Mouse (Mus musculus): Measurements from ENCODE around the gene Jade3. TPM values are rescaled to one million over a fixed set of nuclear protein-coding genes. Genes with fewer than 3 reads are reported as not detected.
"Not testable (repeated sequence)": the region's sequence is repeated elsewhere in the genome, so short reads cannot be mapped to it uniquely, and the experiment has no call there.

The Jade3 gene
- 4.9 and 5.9 TPM in 2 replicates for total RNA-seq (2014; rRNA removed)
- 2.3 and 2.6 TPM in 2 replicates for polyA plus RNA-seq (2015; fragmentation: Nextera tagmentation; extraction: Ambion mirVana)

DNA sequence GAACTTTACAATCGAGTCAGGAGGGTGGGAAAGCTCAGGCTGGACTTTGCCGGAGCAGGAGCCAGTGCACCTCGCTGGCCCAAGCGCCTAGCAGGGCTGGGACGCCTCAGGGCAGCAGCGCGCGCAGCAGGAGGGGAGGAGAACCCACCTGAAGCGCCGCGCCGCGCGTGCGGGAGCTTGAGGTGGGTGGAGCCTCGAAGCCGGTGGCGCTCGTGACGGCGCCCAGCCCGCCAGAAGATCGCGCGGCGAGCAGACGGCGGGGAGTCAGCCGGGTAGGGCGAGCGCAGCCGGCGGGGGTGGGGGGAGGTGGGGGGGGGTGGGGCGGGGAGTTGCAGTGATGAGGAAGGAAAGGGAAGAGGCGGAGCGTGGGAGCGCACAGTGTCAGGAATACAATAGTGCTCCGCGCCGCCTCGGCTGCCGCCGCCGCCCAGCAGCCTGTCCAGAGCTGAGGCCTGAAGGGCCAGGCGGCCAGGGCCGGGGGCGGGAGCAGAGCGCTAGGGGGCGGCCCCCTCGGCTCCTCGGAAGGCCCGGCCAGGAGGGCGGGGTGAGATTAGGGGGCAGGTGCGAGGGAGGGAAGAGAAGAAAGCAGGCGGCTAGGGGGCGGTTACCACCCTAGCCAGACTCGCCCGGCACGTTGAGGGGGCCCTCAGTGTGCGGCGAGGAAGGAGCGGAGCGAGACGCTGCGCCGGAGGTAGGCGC, at the start of gene Jade3:
TSS of gene Jade3 (plus strand) at position 549 of the 699 bp plus-strand sequence.
- peak; percentile 96 for ATAC-seq
- Histone ChIP-seq H3K9ac (replicated peaks; ENCODE audit: low read length) (peak within 1 kb of the TSS; percentile 60), H3K36me3 (ENCODE audit: insufficient read depth, low read length) (no peaks in the 10 kb centered on the region), H3K4me2 (ENCODE audit: low read depth, low read length) (peak within 1 kb of the TSS; percentile 56), H3K27ac (peak within 1 kb of the TSS; percentile 83), H3K9me3 (ENCODE audit: low read length) (no peaks in the 10 kb centered on the region), H3K4me3 (ENCODE audit: low read length) (peak within 1 kb of the TSS; percentile 63), H3K27me3 (ENCODE audit: insufficient read depth, low read length) (no peaks in the 10 kb centered on the region), H3K4me1 (ENCODE audit: insufficient read depth, low read length) (no peaks in the 10 kb centered on the region)
- 18% methylated on average over 34 of the region's 67 CpGs for WGBS
- DNase-seq (ENCODE audit: low spot score) = peak; percentile 75
- TF ChIP-seq CTCF (IDR thresholded peaks at IDR 0.05; ENCODE audit: low read depth) = peak; percentile 9; the same call in 1 of the 2 replicates

DNA sequence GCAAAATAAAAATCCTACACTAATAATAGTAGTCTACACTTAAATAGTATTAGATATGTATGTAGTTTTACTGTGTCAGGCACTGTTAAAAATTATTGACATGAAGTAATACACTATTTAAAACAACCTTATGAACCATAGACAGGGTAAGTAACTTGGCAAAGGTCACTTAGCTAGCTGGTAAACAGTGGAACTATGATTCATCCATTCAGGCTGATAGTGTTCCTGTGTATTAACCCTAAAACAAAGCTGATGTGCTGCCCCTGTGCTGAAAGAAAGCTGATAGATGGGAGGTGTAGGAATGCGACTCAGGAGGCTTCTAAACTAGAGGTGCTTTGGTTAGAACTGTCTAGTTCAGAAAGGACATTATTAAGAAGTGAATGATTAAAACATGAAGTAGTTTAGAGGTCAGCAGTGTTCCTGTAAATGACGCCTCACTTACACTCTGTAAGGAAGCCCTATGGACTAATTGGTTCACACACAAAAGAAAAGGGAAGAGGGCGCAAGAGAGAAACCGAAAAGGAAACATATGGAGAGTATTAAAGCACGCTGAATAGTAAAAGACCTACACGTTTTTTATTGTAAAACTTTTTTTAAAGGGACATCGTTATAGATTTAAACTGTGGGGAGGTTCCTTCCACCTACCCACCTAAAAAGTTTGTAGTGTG, 46.0 kb upstream of the Jade3 start:
- DNase-seq (ENCODE audit: low spot score) (no peak), ATAC-seq (no peak)
- Histone ChIP-seq H3K9me3 (ENCODE audit: low read length) (no peaks in the 10 kb centered on the region), H3K9ac (replicated peaks; ENCODE audit: low read length) (no peak overlapping the region), H3K36me3 (ENCODE audit: insufficient read depth, low read length) (no peaks in the 10 kb centered on the region), H3K4me3 (ENCODE audit: low read length) (no peak overlapping the region), H3K27ac (no peak overlapping the region), H3K4me1 (ENCODE audit: insufficient read depth, low read length) (no peaks in the 10 kb centered on the region), H3K27me3 (ENCODE audit: insufficient read depth, low read length) (no peaks in the 10 kb centered on the region), H3K4me2 (ENCODE audit: low read depth, low read length) (no peak overlapping the region)
- 71% methylated on average over 7 of the region's 7 CpGs for WGBS
- no peak for TF ChIP-seq CTCF (IDR thresholded peaks at IDR 0.05; ENCODE audit: low read depth)

DNA sequence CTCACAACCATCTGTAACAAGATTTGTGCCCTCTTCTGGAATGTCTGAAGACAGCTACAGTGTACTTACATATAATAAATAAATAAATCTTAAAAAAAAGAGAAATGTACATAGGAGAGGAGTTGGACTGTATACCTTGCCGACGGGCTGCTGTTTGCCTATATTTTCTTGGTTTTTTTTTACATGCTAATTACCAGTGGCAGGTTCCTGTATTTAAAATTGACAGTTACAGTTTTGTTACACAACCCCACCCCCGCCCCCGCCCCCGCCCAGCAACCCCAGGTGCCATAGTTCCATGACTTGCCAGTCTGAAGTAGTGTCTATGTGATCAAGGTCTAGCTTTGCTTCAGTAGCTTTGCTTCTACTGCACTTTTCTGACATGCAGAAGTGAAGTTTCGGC, 43.2 kb upstream of the Jade3 start:
- WGBS = 92% methylated on average over 6 of the region's 6 CpGs
- TF ChIP-seq CTCF (IDR thresholded peaks at IDR 0.05; ENCODE audit: low read depth) = no peak

DNA sequence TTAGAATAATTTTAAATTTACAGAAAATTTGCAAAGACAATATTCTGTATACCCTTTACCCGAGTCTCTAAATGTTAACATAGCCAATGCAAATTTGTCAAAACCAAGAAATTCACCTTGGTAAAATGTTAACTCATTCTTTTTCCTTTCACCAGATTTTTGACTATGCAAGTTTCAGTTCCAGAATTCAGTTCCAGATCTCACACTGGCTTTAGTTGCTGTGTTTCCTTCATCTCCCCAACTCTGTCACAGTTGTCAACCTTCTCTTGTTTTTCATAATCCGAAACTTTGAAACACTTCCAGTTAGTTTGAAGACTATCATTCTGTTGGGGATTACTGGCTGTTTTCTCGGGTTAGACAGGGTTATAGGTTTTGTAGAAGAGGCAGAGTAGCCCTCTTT, 38.5 kb upstream of the Jade3 start:
- 74% methylated on average over 3 of the region's 3 CpGs for WGBS
- no peak overlapping the region for H3K4me3 ChIP-seq (ENCODE audit: low read length)
- no peak for DNase-seq (ENCODE audit: low spot score)

More for the DNA sequence above, 43.2 kb upstream of the Jade3 start:
- no peak overlapping the region for H3K4me2 ChIP-seq (ENCODE audit: low read depth, low read length)
- H3K36me3 ChIP-seq (ENCODE audit: insufficient read depth, low read length) = no peaks in the 10 kb centered on the region
- H3K9ac ChIP-seq (replicated peaks; ENCODE audit: low read length) = no peak overlapping the region
- H3K27me3 ChIP-seq (ENCODE audit: insufficient read depth, low read length) = no peaks in the 10 kb centered on the region
- no peaks in the 10 kb centered on the region for H3K4me1 ChIP-seq (ENCODE audit: insufficient read depth, low read length)
- no peak for DNase-seq (ENCODE audit: low spot score)
- no peak overlapping the region for H3K4me3 ChIP-seq (ENCODE audit: low read length)
- ATAC-seq = no peak
- H3K9me3 ChIP-seq (ENCODE audit: low read length) = no peaks in the 10 kb centered on the region
- H3K27ac ChIP-seq = no peak overlapping the region

GRCm38 (mm10) chrX:20391964-20392363, 33.5 kb upstream of the Jade3 start:
- not testable (repeated sequence) for DNase-seq (ENCODE audit: low spot score); H3K4me1 ChIP-seq (ENCODE audit: insufficient read depth, low read length); H3K27me3 ChIP-seq (ENCODE audit: insufficient read depth, low read length); ATAC-seq; H3K4me2 ChIP-seq (ENCODE audit: low read depth, low read length); H3K9ac ChIP-seq (replicated peaks; ENCODE audit: low read length); H3K36me3 ChIP-seq (ENCODE audit: insufficient read depth, low read length); H3K27ac ChIP-seq; H3K9me3 ChIP-seq (ENCODE audit: low read length); H3K4me3 ChIP-seq (ENCODE audit: low read length)
- 92% methylated on average over 9 of the region's 9 CpGs for WGBS

More for the DNA sequence above, 38.5 kb upstream of the Jade3 start:
- Histone ChIP-seq H3K27me3 (ENCODE audit: insufficient read depth, low read length) (no peaks in the 10 kb centered on the region), H3K9ac (replicated peaks; ENCODE audit: low read length) (no peak overlapping the region), H3K36me3 (ENCODE audit: insufficient read depth, low read length) (no peaks in the 10 kb centered on the region), H3K9me3 (ENCODE audit: low read length) (no peaks in the 10 kb centered on the region), H3K4me1 (ENCODE audit: insufficient read depth, low read length) (no peaks in the 10 kb centered on the region), H3K4me2 (ENCODE audit: low read depth, low read length) (no peak overlapping the region), H3K27ac (no peak overlapping the region)
- TF ChIP-seq CTCF (IDR thresholded peaks at IDR 0.05; ENCODE audit: low read depth) = no peak
- no peak for ATAC-seq

GRCm38 (mm10) chrX:20392942-20393341, 32.5 kb upstream of the Jade3 start:
- Histone ChIP-seq H3K27ac (no peak overlapping the region), H3K9me3 (ENCODE audit: low read length) (no peaks in the 10 kb centered on the region), H3K9ac (replicated peaks; ENCODE audit: low read length) (no peak overlapping the region), H3K4me1 (ENCODE audit: insufficient read depth, low read length) (no peaks in the 10 kb centered on the region), H3K27me3 (ENCODE audit: insufficient read depth, low read length) (no peaks in the 10 kb centered on the region), H3K4me2 (ENCODE audit: low read depth, low read length) (no peak overlapping the region), H3K36me3 (ENCODE audit: insufficient read depth, low read length) (no peaks in the 10 kb centered on the region), H3K4me3 (ENCODE audit: low read length) (no peak overlapping the region)
- 67% methylated on average over 3 of the region's 3 CpGs for WGBS
- no peak for TF ChIP-seq CTCF (IDR thresholded peaks at IDR 0.05; ENCODE audit: low read depth)
- ATAC-seq (no peak), DNase-seq (ENCODE audit: low spot score) (no peak)

DNA sequence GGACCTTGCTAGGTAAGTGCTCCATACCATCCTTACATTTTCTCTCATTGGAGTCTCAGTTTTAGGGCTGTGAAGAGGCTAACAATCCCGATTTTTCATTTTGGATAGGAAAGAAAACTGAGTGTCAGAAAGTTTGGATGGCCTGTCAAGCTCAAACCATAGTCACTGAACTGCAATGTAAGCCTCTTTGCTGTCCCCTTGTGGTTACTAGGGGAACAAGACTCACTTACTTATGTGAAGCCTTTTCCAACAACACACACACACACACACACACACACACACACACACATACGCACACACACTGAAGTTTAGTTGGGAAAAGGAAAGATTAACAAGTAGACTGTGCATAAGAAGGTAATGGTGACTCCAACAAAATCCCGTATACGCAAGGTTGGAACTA, 21.4 kb upstream of the Jade3 start:
- H3K9ac ChIP-seq (replicated peaks; ENCODE audit: low read length) = no peak overlapping the region
- no peaks in the 10 kb centered on the region for H3K9me3 ChIP-seq (ENCODE audit: low read length)
- 77% methylated on average over 4 of the region's 4 CpGs for WGBS
- no peak overlapping the region for H3K4me2 ChIP-seq (ENCODE audit: low read depth, low read length)
- no peaks in the 10 kb centered on the region for H3K36me3 ChIP-seq (ENCODE audit: insufficient read depth, low read length)
- H3K27ac ChIP-seq = no peak overlapping the region
- H3K27me3 ChIP-seq (ENCODE audit: insufficient read depth, low read length) = no peaks in the 10 kb centered on the region
- DNase-seq (ENCODE audit: low spot score) = peak; percentile 20
- H3K4me1 ChIP-seq (ENCODE audit: insufficient read depth, low read length) = no peaks in the 10 kb centered on the region
- no peak for ATAC-seq
- TF ChIP-seq CTCF (IDR thresholded peaks at IDR 0.05; ENCODE audit: low read depth) = peak; percentile 66
- H3K4me3 ChIP-seq (ENCODE audit: low read length) = no peak overlapping the region

Measured in hindbrain, postnatal 0 days (tissue).